Mouse (Mus musculus) CH12.LX (cell line): ENCODE results near the gene Mal. TPM values are rescaled to one million over a fixed set of nuclear protein-coding genes. Genes with fewer than 3 reads are reported as not detected.

Experiments
- DNase-seq: peaks from one replicate; pipeline ENCODE4 v3.0.0-alpha.2; 2013; ENCODE audit errors: extremely low read depth
- H3K27ac ChIP-seq: 2 replicates; pipeline ENCODE4 v1.5.1; 2012; ENCODE audit warnings: low read depth, mild to moderate bottlenecking, control low read depth, moderate library complexity; ENCODE audit not compliant: insufficient read depth
- H3K27me3 ChIP-seq: replicated peaks from 2 replicates; pipeline ENCODE3; 2012; ENCODE audit warnings: inconsistent platforms
- H3K36me3 ChIP-seq, 2 experiments: replicated peaks in 1 of 2; 2 replicates each; pipeline versions ENCODE3 to v1.6.1; 2012; ENCODE audit warnings: inconsistent platforms in 1 of 2, low read length in 1 of 2, mild to moderate bottlenecking in 1 of 2, mixed read lengths in 1 of 2, moderate library complexity in 1 of 2; ENCODE audit not compliant: control insufficient read depth in 1 of 2, insufficient read depth in 1 of 2
- H3K4me1 ChIP-seq, 2 experiments: 2 replicates each; pipeline ENCODE4 v1.6.1; 2012; ENCODE audit warnings: inconsistent platforms in 1 of 2, moderate library complexity in 1 of 2; ENCODE audit not compliant: insufficient read depth in 2 of 2, control insufficient read depth in 1 of 2
- H3K4me2 ChIP-seq: 2 replicates; pipeline ENCODE4 v1.6.1; 2012; ENCODE audit warnings: low read depth, mild to moderate bottlenecking, control low read depth; ENCODE audit not compliant: poor library complexity, insufficient read depth, severe bottlenecking
- H3K4me3 ChIP-seq, 3 experiments: fragments of 150-350 bp in 1 of 3; sonication (generic) in 1 of 3; replicated peaks in 1 of 3; 2 replicates each; pipeline versions ENCODE3 to v1.5.1; 2011 to 2012; ENCODE audit warnings: low read depth in 2 of 3, low read length in 2 of 3, mild to moderate bottlenecking in 2 of 3, moderate library complexity in 2 of 3, control low read depth in 1 of 3, improper control_type of control experiment in 1 of 3, inconsistent platforms in 1 of 3, mixed read lengths in 1 of 3; ENCODE audit not compliant: poor library complexity in 1 of 3
- H3K79me2 ChIP-seq: replicated peaks from 2 replicates; pipeline ENCODE4 v1.6.1; 2012; ENCODE audit warnings: mild to moderate bottlenecking, moderate library complexity; ENCODE audit not compliant: control insufficient read depth, poor library complexity, insufficient read depth, severe bottlenecking; ENCODE audit errors: extremely low read depth
- H3K9ac ChIP-seq: 2 replicates; pipeline ENCODE4 v1.6.1; 2012; ENCODE audit warnings: low read depth, mild to moderate bottlenecking, control low read depth, moderate library complexity; ENCODE audit not compliant: insufficient read depth
- H3K9me3 ChIP-seq: replicated peaks from 2 replicates; pipeline ENCODE3; 2012; ENCODE audit warnings: low read length, inconsistent platforms, mixed read lengths
- BHLHE40 ChIP-seq: IDR thresholded peaks from 2 replicates; pipeline ENCODE4 v1.6.1; 2011; ENCODE audit warnings: mild to moderate bottlenecking, low read depth, low read length, improper control_type of control experiment
- CHD2 ChIP-seq: IDR thresholded peaks from 2 replicates; pipeline ENCODE4 v1.6.1; 2011; ENCODE audit warnings: low read length, improper control_type of control experiment
- CTCF ChIP-seq, 2 experiments: IDR thresholded peaks in 1 of 2; conservative IDR thresholded peaks in 1 of 2; 2 replicates each; pipeline ENCODE4 v1.5.1; 2011 to 2012; ENCODE audit warnings: low read depth in 2 of 2, low read length in 2 of 2, improper control_type of control experiment in 1 of 2, inconsistent platforms in 1 of 2, mild to moderate bottlenecking in 1 of 2, moderate library complexity in 1 of 2
- E2F4 ChIP-seq: IDR thresholded peaks from 2 replicates; pipeline ENCODE4 v1.6.1; 2011; ENCODE audit warnings: low read depth, low read length, improper control_type of control experiment; ENCODE audit not compliant: insufficient replicate concordance
- ELF1 ChIP-seq: IDR thresholded peaks from 2 replicates; pipeline ENCODE4 v1.6.1; 2014; ENCODE audit warnings: low read depth, mild to moderate bottlenecking, inconsistent platforms, low read length, improper control_type of control experiment
- ETS1 ChIP-seq: conservative IDR thresholded peaks from 2 replicates; pipeline ENCODE4 v1.6.1; 2012; ENCODE audit warnings: low read depth, mild to moderate bottlenecking, inconsistent platforms, low read length, improper control_type of control experiment, moderate library complexity
- GABPA ChIP-seq: IDR thresholded peaks from 2 replicates; pipeline ENCODE4 v1.6.1; 2012; ENCODE audit warnings: low read depth, low read length, improper control_type of control experiment, inconsistent platforms; ENCODE audit not compliant: insufficient replicate concordance
- HCFC1 ChIP-seq: IDR thresholded peaks from 2 replicates; pipeline ENCODE4 v1.6.1; 2012; ENCODE audit warnings: low read depth, mild to moderate bottlenecking, inconsistent platforms, low read length, improper control_type of control experiment
- JUN ChIP-seq: IDR thresholded peaks from 2 replicates; pipeline ENCODE4 v1.6.1; 2011; ENCODE audit warnings: low read depth, mild to moderate bottlenecking, low read length, improper control_type of control experiment, moderate library complexity; ENCODE audit not compliant: insufficient read depth
- MAFK ChIP-seq: IDR thresholded peaks from 2 replicates; pipeline ENCODE4 v1.6.1; 2011; ENCODE audit warnings: low read length, improper control_type of control experiment; ENCODE audit not compliant: insufficient replicate concordance
- MAZ ChIP-seq: IDR thresholded peaks from 2 replicates; pipeline ENCODE4 v1.6.1; 2012; ENCODE audit warnings: low read depth, mild to moderate bottlenecking, inconsistent platforms, low read length, improper control_type of control experiment, moderate library complexity
- MXI1 ChIP-seq: IDR thresholded peaks from 2 replicates; pipeline ENCODE4 v1.6.1; 2011; ENCODE audit warnings: mild to moderate bottlenecking, low read depth, low read length, improper control_type of control experiment
- MYC ChIP-seq: IDR thresholded peaks from 2 replicates; pipeline ENCODE4 v1.6.1; 2011; ENCODE audit warnings: low read depth, mild to moderate bottlenecking, improper control_type of control experiment, low read length
- NELFE ChIP-seq: IDR thresholded peaks from 2 replicates; pipeline ENCODE4 v1.6.1; 2011; ENCODE audit warnings: low read depth, low read length, improper control_type of control experiment
- PAX5 ChIP-seq: IDR thresholded peaks from 2 replicates; pipeline ENCODE4 v1.6.1; 2012; ENCODE audit warnings: low read length, inconsistent platforms, mixed read lengths
- POLR2A ChIP-seq: IDR thresholded peaks from 2 replicates; pipeline ENCODE4 v1.6.1; 2011; ENCODE audit warnings: low read depth, mild to moderate bottlenecking, improper control_type of control experiment, low read length
- RAD21 ChIP-seq: IDR thresholded peaks from 2 replicates; pipeline ENCODE4 v1.6.1; 2011; ENCODE audit warnings: low read depth, mild to moderate bottlenecking, low read length, improper control_type of control experiment, moderate library complexity
- RCOR1 ChIP-seq: conservative IDR thresholded peaks from 2 replicates; pipeline ENCODE4 v1.6.1; 2012; ENCODE audit warnings: low read depth, mild to moderate bottlenecking, inconsistent platforms, low read length, improper control_type of control experiment
- SIN3A ChIP-seq: IDR thresholded peaks from 2 replicates; pipeline ENCODE4 v1.6.1; 2012; ENCODE audit warnings: low read length, improper control_type of control experiment, inconsistent platforms
- TBP ChIP-seq: conservative IDR thresholded peaks from 2 replicates; pipeline ENCODE4 v1.6.1; 2011; ENCODE audit warnings: low read depth, low read length, improper control_type of control experiment
- UBTF ChIP-seq: IDR thresholded peaks from 2 replicates; pipeline ENCODE4 v1.6.1; 2012; ENCODE audit warnings: low read depth, mild to moderate bottlenecking, inconsistent platforms, low read length, improper control_type of control experiment, moderate library complexity
- USF1 ChIP-seq: IDR thresholded peaks from 2 replicates; pipeline ENCODE4 v1.6.1; 2014; ENCODE audit warnings: low read depth, mild to moderate bottlenecking, inconsistent platforms, low read length, improper control_type of control experiment
- USF2 ChIP-seq: conservative IDR thresholded peaks from 2 replicates; pipeline ENCODE4 v1.6.1; 2011; ENCODE audit warnings: low read depth, low read length, improper control_type of control experiment
- ZC3H11A ChIP-seq: IDR thresholded peaks from 2 replicates; pipeline ENCODE4 v1.6.1; 2012; ENCODE audit warnings: low read depth, mild to moderate bottlenecking, inconsistent platforms, low read length, improper control_type of control experiment
- ZKSCAN1 ChIP-seq: IDR thresholded peaks from 2 replicates; pipeline ENCODE4 v1.6.1; 2012; ENCODE audit warnings: low read depth, inconsistent platforms, low read length, improper control_type of control experiment, borderline replicate concordance
- ZMIZ1 ChIP-seq: IDR thresholded peaks from 2 replicates; pipeline ENCODE4 v1.6.1; 2012; ENCODE audit warnings: low read depth, mild to moderate bottlenecking, inconsistent platforms, low read length, improper control_type of control experiment
- dilution Hi-C: fragments of 300-500 bp; cut with MboI; formaldehyde crosslinking; loops from 2 replicates; pipeline ENCODE4 v1.14.3; 2020; ENCODE audit warnings: low sequenced_read_pairs; ENCODE audit not compliant: extremely low pct_unique_long_range_greater_than_20kb, extremely low pct_ligation_motif_present
- in situ Hi-C: fragments of 300-500 bp; cut with MboI; formaldehyde crosslinking; loops from 3 replicates; pipeline ENCODE4 v1.14.3; 2019; ENCODE audit warnings: low sequenced_read_pairs, low pct_ligation_motif_present, low pct_unique_long_range_greater_than_20kb, mixed read lengths
- polyA plus RNA-seq: library from polyadenylated mRNA; unstranded; fragments of >175 nt; gene quantifications from 2 replicates; pipeline ENCODE4 v1.2.1, GENCODE M21; 2012; ENCODE audit warnings: low read depth; ENCODE audit not compliant: insufficient read length
- total RNA-seq, 2 experiments: library from RNA; depleted of rRNA; stranded (reverse); fragments of 300-350 nt in 1 of 2; fragments of >200 nt in 1 of 2; gene quantifications; 2 replicates each; pipeline ENCODE4 v1.2.3; 2012 to 2014

The Mal gene
- total and polyA plus RNA-seq, 3 experiments, result not detected

DNA sequence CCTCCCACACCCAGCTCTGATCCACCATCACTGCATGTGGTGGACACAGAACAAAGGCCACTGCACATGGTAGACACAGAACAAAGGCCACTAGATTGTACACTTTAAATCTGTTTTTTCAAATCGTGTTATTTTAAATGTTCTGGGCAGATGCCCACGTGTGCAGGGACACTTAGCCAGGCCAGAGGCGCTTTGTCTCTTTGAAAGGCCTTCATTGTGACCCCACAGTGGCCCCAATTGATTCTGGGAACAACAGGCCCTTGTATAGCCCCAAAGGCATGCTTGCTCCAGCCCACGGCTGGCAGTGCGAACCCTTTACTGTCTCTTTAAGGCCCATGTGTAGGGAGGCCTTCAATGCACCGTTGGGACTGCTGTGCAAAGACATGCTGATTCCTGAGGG is 29.1 kb downstream of the Mal start:
- no peak for DNase-seq
- peaks cover 3 to 6% of the 10 kb centered on the region in 2 experiments; a peak in 3 of 4 replicates for H3K4me1 ChIP-seq
- no peaks in the 10 kb centered on the region for H3K36me3 ChIP-seq
- no peak overlapping the region for H3K27ac ChIP-seq
- in situ Hi-C loops, result no loop called here
- H3K4me3 ChIP-seq, result no peak overlapping the region
- no peak overlapping the region for H3K9ac ChIP-seq
- peaks cover 16% of the 10 kb centered on the region for H3K27me3 ChIP-seq
- dilution Hi-C loops, result no loop called here
- no peak overlapping the region for H3K4me2 ChIP-seq
- H3K9me3 ChIP-seq, result no peaks in the 10 kb centered on the region
- TF ChIP-seq ETS1, result no peak
- no peak for TF ChIP-seq TBP
- no peak for TF ChIP-seq USF1
- TF ChIP-seq UBTF, result no peak
- TF ChIP-seq CTCF (conservative IDR thresholded peaks at IDR 0.05 in 1 of 2, IDR thresholded peaks at IDR 0.05 in 1 of 2; ENCODE audit: low read depth in 2 of 2, low read length in 2 of 2), result no peak
- no peak for TF ChIP-seq NELFE
- no peak for TF ChIP-seq GABPA
- TF ChIP-seq JUN, result no peak
- TF ChIP-seq MAZ, result no peak
- H3K79me2 ChIP-seq, result no peaks in the 10 kb centered on the region

DNA sequence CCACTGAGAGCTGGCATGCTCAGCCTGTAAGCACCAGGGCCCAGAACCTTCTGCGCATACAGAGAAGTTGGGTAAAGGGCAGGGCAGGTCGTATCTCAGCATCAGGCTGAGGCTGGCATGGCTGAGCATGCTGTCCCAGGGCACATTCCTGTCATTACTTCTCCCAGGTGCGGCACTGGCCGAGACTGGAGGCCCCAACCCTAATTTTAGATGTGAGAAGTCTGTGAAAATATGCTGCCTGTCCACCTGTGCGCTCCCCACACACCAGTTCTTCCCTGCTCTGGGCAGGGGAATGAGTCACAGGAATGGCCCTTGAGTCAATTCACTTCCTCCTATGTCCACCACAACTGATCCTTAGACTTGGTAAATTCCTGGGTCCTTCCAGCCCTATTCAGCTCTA is 30.8 kb downstream of the Mal start:
- Histone ChIP-seq H3K4me3 (no peak overlapping the region), H3K27ac (no peak overlapping the region), H3K9ac (no peak overlapping the region), H3K4me1 (peaks cover 3 to 6% of the 10 kb centered on the region in 2 experiments; a peak in 3 of 4 replicates), H3K4me2 (no peak overlapping the region), H3K79me2 (no peaks in the 10 kb centered on the region), H3K9me3 (no peaks in the 10 kb centered on the region), H3K27me3 (peaks cover 7% of the 10 kb centered on the region), H3K36me3 (no peaks in the 10 kb centered on the region)
- TF ChIP-seq USF2, result no peak
- no peak for TF ChIP-seq E2F4
- no peak for TF ChIP-seq JUN
- TF ChIP-seq ELF1, result no peak
- in situ Hi-C loops (no loop called here), dilution Hi-C loops (no loop called here)
- DNase-seq, result no peak

DNA sequence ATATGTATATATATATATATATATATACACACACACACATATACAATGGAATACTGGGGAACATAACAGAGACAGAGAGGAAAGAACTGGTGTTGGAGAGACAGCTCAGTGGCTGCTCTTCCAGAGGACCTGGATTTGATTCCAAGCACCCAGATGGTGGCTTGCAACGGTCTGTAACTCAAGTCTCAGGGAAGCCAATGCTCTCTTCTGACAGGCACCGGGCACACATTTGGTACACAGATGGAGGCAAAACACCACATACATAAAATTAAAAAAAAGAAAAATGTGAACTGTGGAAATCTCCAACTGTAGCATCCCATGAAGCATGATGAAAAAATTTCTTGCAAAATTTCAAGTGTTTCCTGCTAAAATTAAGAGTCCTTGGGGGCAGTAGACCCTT is 31.7 kb downstream of the Mal start:
- in situ Hi-C loops, result no loop called here
- no peak for DNase-seq
- H3K27me3 ChIP-seq, result peaks cover 5% of the 10 kb centered on the region
- TF ChIP-seq RCOR1 (no peak), MAFK (no peak), ELF1 (no peak), MXI1 (no peak), POLR2A (no peak), RAD21 (no peak), ZC3H11A (no peak), ETS1 (no peak), PAX5 (no peak), BHLHE40 (no peak), ZMIZ1 (no peak), USF1 (no peak), CTCF (conservative IDR thresholded peaks at IDR 0.05 in 1 of 2, IDR thresholded peaks at IDR 0.05 in 1 of 2; ENCODE audit: low read depth in 2 of 2, low read length in 2 of 2) (no peak), ZKSCAN1 (no peak), TBP (no peak), HCFC1 (no peak), SIN3A (no peak), GABPA (no peak), MYC (no peak), CHD2 (no peak)
- no peaks in the 10 kb centered on the region for H3K79me2 ChIP-seq
- H3K9ac ChIP-seq, result no peak overlapping the region
- dilution Hi-C loops, result no loop called here
- no peaks in the 10 kb centered on the region for H3K9me3 ChIP-seq
- peaks cover 3 to 6% of the 10 kb centered on the region in 2 experiments; a peak in 3 of 4 replicates for H3K4me1 ChIP-seq
- no peak overlapping the region for H3K4me2 ChIP-seq
- H3K36me3 ChIP-seq, result no peaks in the 10 kb centered on the region
- H3K4me3 ChIP-seq, result no peak overlapping the region
- no peak overlapping the region for H3K27ac ChIP-seq
